Mouse (Mus musculus) neural tube, embryonic 14.5 days (tissue): ENCODE data around the gene Nek5. TPM values are rescaled to one million over a fixed set of nuclear protein-coding genes. Genes with fewer than 3 reads are reported as not detected.

Source experiments
- ATAC-seq: fragments of 200-750 bp; cut with Nextera tagmentation; 2 replicates; pipeline ENCODE4 v1.8.0; 2017; ENCODE audit warnings: low read depth, mild to moderate bottlenecking, moderate TSS enrichment, moderate library complexity
- H3K27ac ChIP-seq: fragments of 300-500 bp; sonication (generic); 2 replicates; pipeline ENCODE4 v1.5.1; 2014; ENCODE audit warnings: low read depth, mild to moderate bottlenecking, control low read depth, low read length, moderate library complexity, mixed read lengths
- H3K27me3 ChIP-seq: fragments of 300-500 bp; sonication (generic); 2 replicates; pipeline ENCODE4 v1.6.1; 2014; ENCODE audit warnings: low read length; ENCODE audit not compliant: control insufficient read depth, insufficient read depth
- H3K36me3 ChIP-seq: fragments of 300-500 bp; sonication (generic); 2 replicates; pipeline ENCODE4 v1.6.1; 2014; ENCODE audit warnings: low read length, mixed read lengths; ENCODE audit not compliant: control insufficient read depth, insufficient read depth
- H3K4me1 ChIP-seq: fragments of 300-500 bp; sonication (generic); 2 replicates; pipeline ENCODE4 v1.6.1; 2014; ENCODE audit warnings: low read length; ENCODE audit not compliant: control insufficient read depth, insufficient read depth
- H3K4me2 ChIP-seq: fragments of 300-500 bp; sonication (generic); 2 replicates; pipeline ENCODE4 v1.6.1; 2014; ENCODE audit warnings: mild to moderate bottlenecking, low read depth, low read length, control low read depth
- H3K4me3 ChIP-seq: fragments of 300-500 bp; sonication (generic); 2 replicates; pipeline ENCODE4 v1.5.1; 2014; ENCODE audit warnings: low read depth, low read length, control low read depth, mixed read lengths
- H3K9ac ChIP-seq: fragments of 300-500 bp; sonication (generic); replicated peaks from 2 replicates; pipeline ENCODE4 v1.6.1; 2014; ENCODE audit warnings: low read depth, mild to moderate bottlenecking, control low read depth, low read length, mixed read lengths
- H3K9me3 ChIP-seq: fragments of 300-500 bp; sonication (generic); 2 replicates; pipeline ENCODE4 v1.6.1; 2016; ENCODE audit warnings: low read length; ENCODE audit not compliant: control insufficient read depth
- WGBS: fragments of 180-500 bp; shearing (Covaris S2); extraction: QIAGEN DNeasy Blood & Tissue Kit; methylation state at CpG from one replicate; pipeline ENCODE4 v1.1.7; 2014; 5-methylcytosine and 5-hydroxymethylcytosine counted together
- polyA plus RNA-seq: library from polyadenylated mRNA; unstranded; fragments of >200 nt; fragmentation: Nextera tagmentation; extraction: Ambion mirVana; gene quantifications from 2 replicates; pipeline ENCODE4 v1.2.1, GENCODE M21; 2014

Nek5 gene
- polyA plus RNA-seq, 1 experiment from 2014 or later: 0.80 TPM

- ATAC-seq: peak; percentile 25; the same call in 1 of the 2 replicates
- H3K4me3 ChIP-seq: no peak overlapping the region
- H3K27ac ChIP-seq: no peak overlapping the region
- WGBS: 37% methylated on average over 6 of the region's 6 CpGs
- H3K9ac ChIP-seq: no peak overlapping the region
- no peaks in the 10 kb centered on the region for H3K27me3 ChIP-seq
- no peaks in the 10 kb centered on the region for H3K9me3 ChIP-seq
- H3K36me3 ChIP-seq: no peaks in the 10 kb centered on the region
- no peak overlapping the region for H3K4me2 ChIP-seq
- H3K4me1 ChIP-seq: no peaks in the 10 kb centered on the region
Observed at GRCm38 (mm10) chr8:22040153-22040509, 84.7 kb downstream of the Nek5 start.

GRCm38 (mm10) chr8:22039468-22040152 is 85.2 kb downstream of the Nek5 start:
- H3K9ac ChIP-seq: no peak overlapping the region
- H3K4me3 ChIP-seq: no peak overlapping the region
- no peaks in the 10 kb centered on the region for H3K4me1 ChIP-seq
- H3K36me3 ChIP-seq: no peaks in the 10 kb centered on the region
- 23% methylated on average over 15 of the region's 15 CpGs for WGBS
- no peaks in the 10 kb centered on the region for H3K27me3 ChIP-seq
- no peak overlapping the region for H3K27ac ChIP-seq
- no peaks in the 10 kb centered on the region for H3K9me3 ChIP-seq
- H3K4me2 ChIP-seq: peak overlapping the region; percentile 5; the same call in 1 of the 2 replicates
- peak; percentile 32; the same call in 1 of the 2 replicates for ATAC-seq

- 79% methylated on average over 7 of the region's 7 CpGs for WGBS
- ATAC-seq: no peak
- Histone ChIP-seq H3K27me3 (no peaks in the 10 kb centered on the region), H3K4me1 (no peaks in the 10 kb centered on the region), H3K4me2 (no peak overlapping the region), H3K9me3 (no peaks in the 10 kb centered on the region), H3K27ac (no peak overlapping the region), H3K9ac (no peak overlapping the region), H3K36me3 (no peaks in the 10 kb centered on the region), H3K4me3 (no peak overlapping the region)
Observed at GRCm38 (mm10) chr8:22037022-22037421, 87.8 kb downstream of the Nek5 start.

GRCm38 (mm10) chr8:22036137-22036536 is 88.7 kb downstream of the Nek5 start:
- 88% methylated on average over 9 of the region's 9 CpGs for WGBS
- H3K4me2 ChIP-seq: no peak overlapping the region
- no peaks in the 10 kb centered on the region for H3K4me1 ChIP-seq
- H3K9ac ChIP-seq: no peak overlapping the region
- no peaks in the 10 kb centered on the region for H3K9me3 ChIP-seq
- no peaks in the 10 kb centered on the region for H3K27me3 ChIP-seq
- no peaks in the 10 kb centered on the region for H3K36me3 ChIP-seq
- no peak overlapping the region for H3K27ac ChIP-seq
- no peak for ATAC-seq
- H3K4me3 ChIP-seq: no peak overlapping the region

GRCm38 (mm10) chr8:22030990-22031389 is 93.9 kb downstream of the Nek5 start:
- Histone ChIP-seq H3K4me3 (no peak overlapping the region), H3K36me3 (no peaks in the 10 kb centered on the region), H3K27me3 (no peaks in the 10 kb centered on the region)

GRCm38 (mm10) chr8:22028973-22029372 is 95.9 kb downstream of the Nek5 start:
- Histone ChIP-seq H3K27ac (no peak overlapping the region), H3K4me2 (no peak overlapping the region), H3K9me3 (no peaks in the 10 kb centered on the region), H3K9ac (no peak overlapping the region), H3K4me3 (no peak overlapping the region), H3K36me3 (no peaks in the 10 kb centered on the region), H3K27me3 (no peaks in the 10 kb centered on the region), H3K4me1 (no peaks in the 10 kb centered on the region)
- WGBS: 91% methylated on average over 3 of the region's 3 CpGs
- ATAC-seq: no peak

More at GRCm38 (mm10) chr8:22030990-22031389, 93.9 kb downstream of the Nek5 start:
- 84% methylated on average over 3 of the region's 3 CpGs for WGBS
- ATAC-seq: no peak
- H3K4me2 ChIP-seq: no peak overlapping the region
- H3K9me3 ChIP-seq: no peaks in the 10 kb centered on the region
- H3K27ac ChIP-seq: no peak overlapping the region
- no peaks in the 10 kb centered on the region for H3K4me1 ChIP-seq
- no peak overlapping the region for H3K9ac ChIP-seq

GRCm38 (mm10) chr8:22025241-22025640 is 99.6 kb downstream of the Nek5 start:
- Histone ChIP-seq H3K27me3 (no peaks in the 10 kb centered on the region), H3K9ac (no peak overlapping the region), H3K4me1 (no peaks in the 10 kb centered on the region), H3K4me2 (no peak overlapping the region), H3K4me3 (no peak overlapping the region), H3K27ac (no peak overlapping the region), H3K9me3 (no peaks in the 10 kb centered on the region), H3K36me3 (no peaks in the 10 kb centered on the region)
- 72% methylated on average over 4 of the region's 4 CpGs for WGBS
- ATAC-seq: no peak

Other genes with a start within 250 kb of the Nek5 start
- not detected in 2 replicates for gene Defb9, start 239.6 kb downstream of the Nek5 start, polyA plus RNA-seq
- gene Defb11, start 218.6 kb downstream of the Nek5 start, polyA plus RNA-seq: not detected in 2 replicates
- gene Defb15, start 192.3 kb downstream of the Nek5 start, polyA plus RNA-seq: not detected in 2 replicates
- gene Defb35, start 186.7 kb downstream of the Nek5 start, polyA plus RNA-seq: not detected in 2 replicates
- gene Defb13, start 178.3 kb downstream of the Nek5 start, polyA plus RNA-seq: not detected in 2 replicates
- not detected in 2 replicates for gene Fam90a1a, start 166.3 kb downstream of the Nek5 start, polyA plus RNA-seq
- not detected in 2 replicates for gene Ccdc70, start 155.3 kb downstream of the Nek5 start, polyA plus RNA-seq
- gene Atp7b, start 64.7 kb downstream of the Nek5 start, polyA plus RNA-seq: 1.4 TPM in 2 replicates
- gene Alg11, start 64.3 kb downstream of the Nek5 start, polyA plus RNA-seq: 39.6 and 42.5 TPM in 2 replicates
- 9.8 and 11.6 TPM in 2 replicates for gene Nek3, start 41.4 kb upstream of the Nek5 start, polyA plus RNA-seq
- 8.0 and 12.6 TPM in 2 replicates for gene Ckap2, start 60.8 kb upstream of the Nek5 start, polyA plus RNA-seq
- 47.8 and 53.9 TPM in 2 replicates for gene Vps36, start 67.8 kb upstream of the Nek5 start, polyA plus RNA-seq
- 4.4 and 9.2 TPM in 2 replicates for gene Thsd1, start 102.3 kb upstream of the Nek5 start, polyA plus RNA-seq
- gene Tpte, start 158.4 kb upstream of the Nek5 start, polyA plus RNA-seq: not detected in 2 replicates